Mouse (Mus musculus) small intestine, adult 2 months (tissue): ENCODE results near the gene Sytl1. TPM values are rescaled to one million over a fixed set of nuclear protein-coding genes. Genes with fewer than 3 reads are reported as not detected.

ENCODE experiments used
- H3K27ac ChIP-seq: fragments of 200-500 bp; 2 replicates; pipeline ENCODE4 v1.5.1; 2012; ENCODE audit warnings: low read depth, low read length, control low read depth, inconsistent platforms; ENCODE audit not compliant: insufficient read depth
- H3K27me3 ChIP-seq: fragments of 200-500 bp; 2 replicates; pipeline ENCODE4 v1.6.1; 2012; ENCODE audit warnings: mild to moderate bottlenecking, moderate library complexity, low read length, inconsistent platforms; ENCODE audit not compliant: control insufficient read depth, insufficient read depth
- H3K36me3 ChIP-seq: fragments of 200-500 bp; 2 replicates; pipeline ENCODE4 v1.6.1; 2012; ENCODE audit warnings: mild to moderate bottlenecking, low read length, control low read depth, inconsistent platforms; ENCODE audit not compliant: control insufficient read depth, insufficient read depth
- H3K4me1 ChIP-seq: fragments of 200-500 bp; 2 replicates; pipeline ENCODE4 v1.6.1; 2012; ENCODE audit warnings: low read length, inconsistent platforms, mixed read lengths; ENCODE audit not compliant: control insufficient read depth, insufficient read depth, insufficient read length
- H3K4me3 ChIP-seq: fragments of 200-500 bp; 2 replicates; pipeline ENCODE4 v1.5.1; 2012; ENCODE audit warnings: low read depth, mild to moderate bottlenecking, control low read depth, inconsistent platforms, low read length, moderate library complexity
- CTCF ChIP-seq: fragments of 200-500 bp; IDR thresholded peaks from 2 replicates; pipeline ENCODE4 v1.5.1; 2012; ENCODE audit warnings: low read depth, mild to moderate bottlenecking, control low read depth, inconsistent platforms, low read length, moderate library complexity, mixed read lengths; ENCODE audit not compliant: insufficient replicate concordance, insufficient read length; ENCODE audit errors: extremely low read depth
- POLR2A ChIP-seq: fragments of 200-500 bp; IDR thresholded peaks from 2 replicates; pipeline ENCODE4 v1.6.1; 2012; ENCODE audit warnings: low read depth, mild to moderate bottlenecking, control low read depth, inconsistent platforms, low read length, moderate library complexity
- WGBS: fragments of 180-500 bp; shearing (Covaris S2); methylation state at CpG from one replicate; pipeline ENCODE4 v1.1.7; 2018; 5-methylcytosine and 5-hydroxymethylcytosine counted together
- polyA plus RNA-seq: library from polyadenylated mRNA; depleted of rRNA; stranded (reverse); fragments of >200 nt; gene quantifications from 2 replicates; pipeline ENCODE4 v1.2.3, GENCODE M21; 2012

Gene Sytl1
- polyA plus RNA-seq, 1 experiment = 10.9 TPM

GRCm38 (mm10) chr4:133300421-133300820 is 37.5 kb upstream of the Sytl1 start:
- TF ChIP-seq POLR2A (no peak), CTCF (no peak)
- Histone ChIP-seq H3K27ac (no peak overlapping the region), H3K4me3 (no peak overlapping the region), H3K27me3 (no peaks in the 10 kb centered on the region), H3K4me1 (no peaks in the 10 kb centered on the region), H3K36me3 (peaks cover 47% of the 10 kb centered on the region)
- 94% methylated on average over 11 of the region's 11 CpGs for WGBS

GRCm38 (mm10) chr4:133299701-133300100 is 36.8 kb upstream of the Sytl1 start:
- TF ChIP-seq POLR2A (no peak), CTCF (no peak)
- no peak overlapping the region for H3K4me3 ChIP-seq
- no peaks in the 10 kb centered on the region for H3K27me3 ChIP-seq
- no peak overlapping the region for H3K27ac ChIP-seq
- 80% methylated on average over 5 of the region's 5 CpGs for WGBS
- H3K4me1 ChIP-seq = no peaks in the 10 kb centered on the region
- peaks cover 49% of the 10 kb centered on the region for H3K36me3 ChIP-seq

- WGBS = 84% methylated on average over 12 of the region's 12 CpGs
- TF ChIP-seq CTCF (no peak), POLR2A (no peak)
- no peak overlapping the region for H3K27ac ChIP-seq
- peaks cover 53% of the 10 kb centered on the region for H3K36me3 ChIP-seq
- no peaks in the 10 kb centered on the region for H3K27me3 ChIP-seq
- H3K4me1 ChIP-seq = no peaks in the 10 kb centered on the region
- H3K4me3 ChIP-seq = no peak overlapping the region
Measured at GRCm38 (mm10) chr4:133298516-133299365, 35.8 kb upstream of the Sytl1 start.

GRCm38 (mm10) chr4:133297801-133298238 is 34.9 kb upstream of the Sytl1 start:
- TF ChIP-seq CTCF (peak; percentile 95), POLR2A (no peak)
- no peak overlapping the region for H3K27ac ChIP-seq
- no peaks in the 10 kb centered on the region for H3K4me1 ChIP-seq
- WGBS = 8% methylated on average over 5 of the region's 5 CpGs
- H3K4me3 ChIP-seq = no peak overlapping the region
- no peaks in the 10 kb centered on the region for H3K27me3 ChIP-seq
- peaks cover 55% of the 10 kb centered on the region for H3K36me3 ChIP-seq

- WGBS = 84% methylated on average over 10 of the region's 10 CpGs
- no peak for TF ChIP-seq CTCF
- no peak for TF ChIP-seq POLR2A
- Histone ChIP-seq H3K27ac (no peak overlapping the region), H3K4me3 (no peak overlapping the region), H3K27me3 (no peaks in the 10 kb centered on the region), H3K36me3 (peaks cover 55% of the 10 kb centered on the region), H3K4me1 (no peaks in the 10 kb centered on the region)
Measured at GRCm38 (mm10) chr4:133297360-133297759, 34.4 kb upstream of the Sytl1 start.

- Histone ChIP-seq H3K36me3 (peaks cover 34% of the 10 kb centered on the region), H3K27ac (no peak overlapping the region), H3K27me3 (no peaks in the 10 kb centered on the region), H3K4me1 (no peaks in the 10 kb centered on the region), H3K4me3 (no peak overlapping the region)
- TF ChIP-seq POLR2A (no peak), CTCF (no peak)
- WGBS = 89% methylated on average over 11 of the region's 11 CpGs
Measured at GRCm38 (mm10) chr4:133294084-133294483, 31.2 kb upstream of the Sytl1 start.

- H3K36me3 ChIP-seq = peaks cover 34% of the 10 kb centered on the region
- H3K27me3 ChIP-seq = no peaks in the 10 kb centered on the region
- no peak overlapping the region for H3K4me3 ChIP-seq
- H3K4me1 ChIP-seq = no peaks in the 10 kb centered on the region
- WGBS = 85% methylated on average over 24 of the region's 24 CpGs
- H3K27ac ChIP-seq = no peak overlapping the region
- TF ChIP-seq CTCF (no peak), POLR2A (no peak)
Measured at GRCm38 (mm10) chr4:133292901-133293843, 30.3 kb upstream of the Sytl1 start.
